Mouse (Mus musculus): ENCODE measurements at regions not wholly inside any gene's neighbourhood (a gene's known extent, or its start where the extent isn't known, plus 50 kb on each side); places are given as distances from the start of the nearest gene placed in this dataset.
A peak's percentile ranks its signal among the peaks of the same experiment; 100 is the strongest.

DNA sequence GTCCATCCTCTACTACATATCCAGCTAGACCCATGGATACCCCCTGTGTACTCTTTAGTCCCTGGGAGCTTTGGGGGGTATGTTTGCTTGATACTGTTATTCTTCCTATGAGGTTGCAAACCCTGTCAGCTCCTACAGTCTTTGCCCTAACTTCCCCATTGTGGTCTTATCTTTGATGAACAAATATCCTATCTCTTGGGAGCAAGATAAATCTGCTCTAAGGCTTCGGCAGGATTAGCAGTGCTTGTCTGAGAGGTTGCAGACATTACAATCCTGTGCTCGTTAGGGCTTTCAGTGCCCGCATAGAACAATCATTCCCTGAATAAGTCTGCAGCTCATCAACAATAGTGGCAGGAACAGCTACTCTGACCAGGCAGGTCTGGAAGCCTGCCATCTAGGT lies 1002.7 kb upstream of the Zeb2 start:
- no peak for DNase-seq

- no peak for DNase-seq
Measured at GRCm38 (mm10) chr2:46106991-46107390, 989.8 kb upstream of the Zeb2 start.

- no peak for DNase-seq
Measured at GRCm38 (mm10) chr2:46065034-46065802, 948.0 kb upstream of the Zeb2 start.

DNA sequence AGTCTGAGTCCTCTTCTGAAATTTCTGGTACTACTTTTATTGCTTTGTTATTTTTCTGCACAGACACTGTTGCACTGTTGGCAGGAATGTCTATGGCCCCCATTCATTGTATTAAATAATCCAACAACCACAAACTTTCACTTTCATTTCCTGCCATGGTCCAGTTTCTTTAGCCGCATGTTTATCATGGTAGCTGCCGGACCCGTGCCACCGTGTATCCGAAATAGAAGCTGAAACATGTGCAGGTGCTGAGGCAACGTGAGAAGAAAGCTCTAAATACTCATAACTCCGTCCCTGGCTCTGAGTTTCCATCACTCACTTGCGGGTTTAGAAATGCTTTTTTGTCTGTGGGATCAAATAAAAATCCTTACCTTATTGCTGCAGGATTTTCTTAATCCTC lies 938.5 kb upstream of the Zeb2 start:
- no peak for DNase-seq

DNA sequence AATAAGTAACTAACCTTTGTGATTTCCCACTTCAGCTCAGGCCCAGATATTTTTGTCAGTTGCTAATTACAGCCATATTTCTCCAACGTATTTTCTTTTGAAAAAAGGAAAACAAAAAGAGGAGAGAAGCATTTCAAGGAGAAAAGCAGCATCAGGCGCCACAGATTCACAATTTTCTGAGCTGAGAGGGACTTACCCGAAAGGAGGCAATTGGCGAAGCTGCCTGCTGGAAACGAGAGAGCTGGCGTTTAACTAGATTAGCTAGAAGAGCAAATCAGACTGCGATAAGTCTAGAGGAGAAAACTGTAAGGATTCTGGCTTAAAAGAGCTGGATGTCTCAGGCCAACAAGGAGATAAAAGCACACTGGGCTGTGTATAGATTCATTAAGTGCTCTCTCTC lies 937.7 kb upstream of the Zeb2 start:
- DNase-seq: peak; percentile 5

- no peak for DNase-seq
Measured at GRCm38 (mm10) chr2:46021854-46022253, 904.7 kb upstream of the Zeb2 start.

DNA sequence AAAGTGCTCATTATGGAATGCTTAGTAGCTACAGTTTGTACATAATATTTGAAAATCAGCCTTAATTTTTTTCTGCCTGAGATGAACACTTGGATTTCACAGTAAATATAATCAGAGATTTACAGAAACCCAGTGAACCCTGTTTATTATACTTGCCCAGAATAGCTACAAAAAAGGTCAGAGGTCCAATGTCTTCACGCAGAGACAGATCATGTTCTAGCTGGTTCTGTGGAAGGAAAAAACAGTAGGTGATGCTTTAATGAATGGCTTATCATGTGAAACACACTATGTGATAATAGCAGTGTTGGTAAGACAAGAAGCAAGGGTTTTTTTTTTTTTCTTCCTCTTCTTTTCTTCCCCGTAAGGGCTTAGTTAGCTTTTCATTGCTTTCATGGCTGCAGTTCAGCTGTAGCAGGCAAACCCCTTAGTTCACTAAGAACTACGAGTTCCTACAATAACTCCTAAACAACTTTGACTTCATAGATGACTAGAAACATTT lies 896.6 kb upstream of the Zeb2 start:
- DNase-seq: no peak

DNA sequence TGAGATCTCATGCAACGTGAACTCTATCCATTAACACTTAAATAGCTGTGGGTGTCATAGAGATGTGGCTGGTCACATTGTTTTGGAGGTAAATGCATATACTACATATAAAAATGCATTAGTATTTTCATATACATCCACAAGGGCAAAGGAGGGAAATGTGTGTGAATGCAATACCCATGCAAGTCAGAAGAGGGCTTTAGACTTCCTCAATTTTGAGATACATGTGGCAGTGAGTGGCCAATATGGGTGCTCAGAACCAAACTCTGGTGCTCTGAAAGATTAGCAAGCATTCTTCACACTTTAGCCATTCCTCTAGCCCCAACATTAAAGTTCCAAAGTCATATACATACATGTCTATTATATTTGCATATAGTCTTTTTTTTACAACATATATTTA lies 895.5 kb upstream of the Zeb2 start:
- DNase-seq: no peak

GRCm38 (mm10) chr2:45975157-45975556 lies 858.0 kb upstream of the Zeb2 start:
- DNase-seq: no peak

- no peak for DNase-seq
Measured at GRCm38 (mm10) chr2:45968635-45969034, 851.4 kb upstream of the Zeb2 start.

GRCm38 (mm10) chr2:45956792-45957330 lies 839.7 kb upstream of the Zeb2 start:
- no peak for DNase-seq

- DNase-seq: no peak
Measured at GRCm38 (mm10) chr2:45948758-45949157, 831.6 kb upstream of the Zeb2 start.

DNA sequence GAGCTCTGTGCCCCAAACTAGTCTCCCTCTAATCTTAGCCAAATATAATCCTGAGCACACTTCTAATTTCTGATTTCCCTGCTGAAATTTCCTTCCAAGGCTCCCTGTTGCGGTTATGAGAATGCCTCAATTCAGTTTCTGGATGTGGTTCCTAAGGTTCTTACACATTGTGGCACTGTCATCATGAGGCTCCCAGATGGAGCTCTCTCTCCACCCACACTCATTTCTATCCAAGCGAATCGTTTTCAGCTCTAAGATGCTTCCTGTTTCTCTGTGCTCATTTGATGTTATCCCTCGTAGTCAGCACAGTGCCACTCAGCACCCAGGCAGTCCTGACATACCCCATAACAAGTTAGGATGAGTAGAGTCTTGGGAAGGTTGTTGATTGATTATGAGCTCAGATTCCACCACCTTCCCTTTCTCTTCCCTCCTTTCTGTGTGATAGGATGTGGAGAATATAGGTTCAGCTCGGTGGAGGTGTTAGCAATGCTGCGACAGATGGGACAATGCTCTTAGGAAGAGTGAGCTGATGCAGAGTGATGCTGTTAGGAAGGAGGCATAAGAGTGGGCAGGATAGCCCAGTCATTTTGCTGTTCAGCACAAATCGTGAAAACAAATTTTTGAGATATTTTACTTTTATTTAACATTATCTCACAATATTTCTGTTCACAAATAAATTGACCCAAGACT lies 808.7 kb upstream of the Zeb2 start:
- peak; percentile 34 for DNase-seq

GRCm38 (mm10) chr2:45908871-45909270 lies 791.7 kb upstream of the Zeb2 start:
- DNase-seq: no peak

DNA sequence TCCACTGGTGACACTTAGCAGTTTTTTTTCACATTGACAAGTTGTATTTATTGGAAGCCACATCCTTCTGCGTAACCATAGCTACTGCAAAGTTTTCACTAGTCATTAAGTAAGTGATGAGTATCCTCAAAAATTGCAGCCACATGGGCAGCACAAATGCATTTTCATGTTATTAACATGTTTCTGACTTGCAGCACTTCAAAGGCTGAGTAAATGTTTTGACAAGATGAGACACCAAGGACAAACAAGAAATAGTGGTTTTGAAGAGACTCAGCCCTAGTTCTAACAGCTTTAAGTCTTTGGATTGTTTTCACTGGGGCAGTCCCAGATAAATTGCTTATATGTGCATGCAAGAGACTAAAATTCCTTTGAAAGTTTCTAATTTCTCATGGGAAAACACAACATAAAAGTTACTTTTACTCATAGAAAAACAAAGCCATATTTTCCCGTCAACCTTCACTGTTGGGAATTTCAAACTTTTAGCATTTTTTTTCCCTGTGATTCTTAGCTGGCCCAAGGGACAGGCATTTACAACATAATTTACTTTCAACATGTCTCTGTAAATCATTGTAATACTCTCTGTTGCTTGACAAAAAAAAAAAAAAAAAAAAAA lies 787.5 kb upstream of the Zeb2 start:
- DNase-seq: no peak

- no peak for DNase-seq
Measured at GRCm38 (mm10) chr2:45904090-45904489, 786.9 kb upstream of the Zeb2 start.

GRCm38 (mm10) chr2:45903350-45903749 lies 786.2 kb upstream of the Zeb2 start:
- no peak for DNase-seq

DNA sequence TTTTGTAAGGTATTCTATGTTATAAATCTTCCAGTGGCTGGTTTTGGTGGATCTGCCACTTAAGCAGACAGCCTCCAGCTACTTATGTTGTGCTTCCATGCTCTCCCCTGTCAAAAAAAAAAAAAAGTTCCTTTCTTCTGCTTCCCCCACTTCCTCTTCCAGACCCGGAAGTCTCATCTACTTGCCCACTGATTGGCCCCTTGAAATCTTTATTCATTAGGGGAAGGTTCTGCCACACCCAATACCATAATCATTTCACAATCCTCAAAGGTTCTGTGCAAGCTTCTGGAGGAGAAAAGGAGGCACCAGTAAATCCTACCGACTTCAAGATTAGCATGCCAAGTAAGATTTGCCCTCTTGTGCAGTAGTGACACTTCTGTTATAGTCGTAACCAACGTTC lies 784.7 kb upstream of the Zeb2 start:
- DNase-seq: no peak

DNA sequence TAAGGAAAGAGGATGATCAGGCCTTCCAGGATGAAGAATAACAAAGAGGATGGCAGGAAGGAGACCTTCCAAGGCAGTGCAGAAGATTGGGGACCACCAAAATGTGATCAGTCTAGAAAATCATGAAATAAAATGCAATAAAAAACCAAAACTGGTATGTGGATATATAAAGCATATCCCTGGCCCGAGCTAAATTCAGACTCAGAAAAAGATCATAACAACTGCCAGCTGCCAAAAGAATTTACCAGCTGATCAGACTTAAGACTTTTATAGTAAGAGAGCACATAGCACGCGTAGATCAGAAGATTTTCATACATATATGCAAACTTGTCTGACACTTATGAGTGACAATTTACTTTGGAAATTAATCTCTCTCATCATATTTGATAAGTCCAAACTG lies 767.5 kb upstream of the Zeb2 start:
- no peak for DNase-seq

- DNase-seq: no peak
Measured at GRCm38 (mm10) chr2:45878656-45879055, 761.5 kb upstream of the Zeb2 start.

GRCm38 (mm10) chr2:45859901-45860331 lies 742.7 kb upstream of the Zeb2 start:
- no peak for DNase-seq

- no peak for DNase-seq
Measured at GRCm38 (mm10) chr2:45859445-45859844, 742.2 kb upstream of the Zeb2 start.

GRCm38 (mm10) chr2:45850018-45850605 lies 732.9 kb upstream of the Zeb2 start:
- no peak for DNase-seq
